Mouse (Mus musculus): ENCODE measurements around the gene Prkra. TPM values are rescaled to one million over a fixed set of nuclear protein-coding genes. Genes with fewer than 3 reads are reported as not detected.
A peak's percentile ranks its signal among the peaks of the same experiment; 100 is the strongest.

The Prkra gene
- polyA plus RNA-seq, 1 experiment from 2014 or later = 34.1 TPM

- ATAC-seq (no peak), DNase-seq (ENCODE audit: low spot score) (no peak)
- Histone ChIP-seq H3K9ac (replicated peaks; ENCODE audit: low read depth) (no peak overlapping the region), H3K27me3 (replicated peaks; ENCODE audit: insufficient read depth, low read length) (no peaks in the 10 kb centered on the region), H3K4me3 (ENCODE audit: low read depth, low read length) (no peak overlapping the region), H3K4me1 (ENCODE audit: insufficient read depth, low read depth, low read length) (no peaks in the 10 kb centered on the region), H3K9me3 (ENCODE audit: low read length) (no peaks in the 10 kb centered on the region), H3K4me2 (replicated peaks; ENCODE audit: low read depth, low read length) (no peak overlapping the region), H3K36me3 (ENCODE audit: insufficient read depth, low read length) (no peaks in the 10 kb centered on the region; the same call in 1 of the 2 replicates), H3K27ac (ENCODE audit: low read length) (no peak overlapping the region)
- 71% methylated on average over 5 of the region's 5 CpGs for WGBS
- no peak for TF ChIP-seq CTCF (IDR thresholded peaks at IDR 0.05)
- TF ChIP-seq EP300 (IDR thresholded peaks at IDR 0.05) = no peak
Observed at GRCm38 (mm10) chr2:76620188-76620587, 27.6 kb downstream of the Prkra start.

- H3K9ac ChIP-seq (replicated peaks; ENCODE audit: low read depth) = no peak overlapping the region
- H3K27ac ChIP-seq (ENCODE audit: low read length) = no peak overlapping the region
- H3K4me1 ChIP-seq (ENCODE audit: insufficient read depth, low read depth, low read length) = no peaks in the 10 kb centered on the region
- H3K4me2 ChIP-seq (replicated peaks; ENCODE audit: low read depth, low read length) = no peak overlapping the region
- H3K27me3 ChIP-seq (replicated peaks; ENCODE audit: insufficient read depth, low read length) = no peaks in the 10 kb centered on the region
- peak; percentile 71 for DNase-seq (ENCODE audit: low spot score)
- no peaks in the 10 kb centered on the region for H3K9me3 ChIP-seq (ENCODE audit: low read length)
- no peak overlapping the region for H3K4me3 ChIP-seq (ENCODE audit: low read depth, low read length)
- TF ChIP-seq CTCF (IDR thresholded peaks at IDR 0.05) (peak; percentile 82), EP300 (IDR thresholded peaks at IDR 0.05) (no peak)
- ATAC-seq = peak; percentile 33; the same call in 1 of the 2 replicates
- no peaks in the 10 kb centered on the region for H3K36me3 ChIP-seq (ENCODE audit: insufficient read depth, low read length)
- WGBS = 13% methylated on average over 1 of the region's 1 CpGs
Observed at GRCm38 (mm10) chr2:76618078-76618477, 29.7 kb downstream of the Prkra start.

- Histone ChIP-seq H3K27me3 (replicated peaks; ENCODE audit: insufficient read depth, low read length) (no peaks in the 10 kb centered on the region), H3K36me3 (ENCODE audit: insufficient read depth, low read length) (no peaks in the 10 kb centered on the region)
- no peak for ATAC-seq
Observed at GRCm38 (mm10) chr2:76611996-76612395, 35.8 kb downstream of the Prkra start.

GRCm38 (mm10) chr2:76610326-76611104 is 37.3 kb downstream of the Prkra start:
- peak; percentile 61 for DNase-seq (ENCODE audit: low spot score)
- peak; percentile 56 for ATAC-seq
- TF ChIP-seq CTCF (IDR thresholded peaks at IDR 0.05) (no peak), EP300 (IDR thresholded peaks at IDR 0.05) (no peak)

More at GRCm38 (mm10) chr2:76611996-76612395, 35.8 kb downstream of the Prkra start:
- no peak overlapping the region for H3K9ac ChIP-seq (replicated peaks; ENCODE audit: low read depth)
- no peak overlapping the region for H3K4me3 ChIP-seq (ENCODE audit: low read depth, low read length)
- peaks cover 3% of the 10 kb centered on the region; the same call in 1 of the 2 replicates for H3K4me1 ChIP-seq (ENCODE audit: insufficient read depth, low read depth, low read length)
- 64% methylated on average over 3 of the region's 3 CpGs for WGBS
- no peak for TF ChIP-seq EP300 (IDR thresholded peaks at IDR 0.05)
- no peak for TF ChIP-seq CTCF (IDR thresholded peaks at IDR 0.05)
- H3K4me2 ChIP-seq (replicated peaks; ENCODE audit: low read depth, low read length) = no peak overlapping the region
- DNase-seq (ENCODE audit: low spot score) = no peak
- H3K27ac ChIP-seq (ENCODE audit: low read length) = no peak overlapping the region
- no peaks in the 10 kb centered on the region for H3K9me3 ChIP-seq (ENCODE audit: low read length)

GRCm38 (mm10) chr2:76606704-76607103 is 41.1 kb downstream of the Prkra start:
- ATAC-seq (no peak), DNase-seq (ENCODE audit: low spot score) (no peak)
- Histone ChIP-seq H3K4me1 (ENCODE audit: insufficient read depth, low read depth, low read length) (peaks cover 3% of the 10 kb centered on the region; the same call in 1 of the 2 replicates), H3K4me2 (replicated peaks; ENCODE audit: low read depth, low read length) (no peak overlapping the region), H3K4me3 (ENCODE audit: low read depth, low read length) (no peak overlapping the region), H3K36me3 (ENCODE audit: insufficient read depth, low read length) (no peaks in the 10 kb centered on the region), H3K9ac (replicated peaks; ENCODE audit: low read depth) (no peak overlapping the region), H3K9me3 (ENCODE audit: low read length) (no peaks in the 10 kb centered on the region), H3K27ac (ENCODE audit: low read length) (no peak overlapping the region), H3K27me3 (replicated peaks; ENCODE audit: insufficient read depth, low read length) (no peaks in the 10 kb centered on the region)
- WGBS = 79% methylated on average over 3 of the region's 3 CpGs
- TF ChIP-seq EP300 (IDR thresholded peaks at IDR 0.05) (no peak), CTCF (IDR thresholded peaks at IDR 0.05) (no peak)

More at GRCm38 (mm10) chr2:76610326-76611104, 37.3 kb downstream of the Prkra start:
- H3K36me3 ChIP-seq (ENCODE audit: insufficient read depth, low read length) = no peaks in the 10 kb centered on the region
- H3K4me2 ChIP-seq (replicated peaks; ENCODE audit: low read depth, low read length) = no peak overlapping the region
- no peak overlapping the region for H3K4me3 ChIP-seq (ENCODE audit: low read depth, low read length)
- no peak overlapping the region for H3K9ac ChIP-seq (replicated peaks; ENCODE audit: low read depth)
- no peaks in the 10 kb centered on the region for H3K27me3 ChIP-seq (replicated peaks; ENCODE audit: insufficient read depth, low read length)
- WGBS = 48% methylated on average over 10 of the region's 10 CpGs
- H3K4me1 ChIP-seq (ENCODE audit: insufficient read depth, low read depth, low read length) = peaks cover 3% of the 10 kb centered on the region; the same call in 1 of the 2 replicates
- H3K27ac ChIP-seq (ENCODE audit: low read length) = no peak overlapping the region
- no peaks in the 10 kb centered on the region for H3K9me3 ChIP-seq (ENCODE audit: low read length)

- Histone ChIP-seq H3K36me3 (ENCODE audit: insufficient read depth, low read length) (no peaks in the 10 kb centered on the region), H3K9ac (replicated peaks; ENCODE audit: low read depth) (no peak overlapping the region), H3K4me3 (ENCODE audit: low read depth, low read length) (no peak overlapping the region), H3K4me2 (replicated peaks; ENCODE audit: low read depth, low read length) (no peak overlapping the region), H3K27ac (ENCODE audit: low read length) (no peak overlapping the region), H3K27me3 (replicated peaks; ENCODE audit: insufficient read depth, low read length) (no peaks in the 10 kb centered on the region), H3K4me1 (ENCODE audit: insufficient read depth, low read depth, low read length) (no peaks in the 10 kb centered on the region), H3K9me3 (ENCODE audit: low read length) (no peaks in the 10 kb centered on the region)
- TF ChIP-seq EP300 (IDR thresholded peaks at IDR 0.05) (no peak), CTCF (IDR thresholded peaks at IDR 0.05) (no peak)
- DNase-seq (ENCODE audit: low spot score) = no peak
- no peak for ATAC-seq
- WGBS = 88% methylated on average over 1 of the region's 1 CpGs
Observed at GRCm38 (mm10) chr2:76602256-76602655, 45.6 kb downstream of the Prkra start.

All from lung, postnatal 0 days (tissue).